Mouse (Mus musculus): ENCODE results near the gene 2810021J22Rik. TPM values are rescaled to one million over a fixed set of nuclear protein-coding genes. Genes with fewer than 3 reads are reported as not detected.

Gene 2810021J22Rik
- polyA plus RNA-seq, 1 experiment from 2014 or later: 11.4 TPM

DNA sequence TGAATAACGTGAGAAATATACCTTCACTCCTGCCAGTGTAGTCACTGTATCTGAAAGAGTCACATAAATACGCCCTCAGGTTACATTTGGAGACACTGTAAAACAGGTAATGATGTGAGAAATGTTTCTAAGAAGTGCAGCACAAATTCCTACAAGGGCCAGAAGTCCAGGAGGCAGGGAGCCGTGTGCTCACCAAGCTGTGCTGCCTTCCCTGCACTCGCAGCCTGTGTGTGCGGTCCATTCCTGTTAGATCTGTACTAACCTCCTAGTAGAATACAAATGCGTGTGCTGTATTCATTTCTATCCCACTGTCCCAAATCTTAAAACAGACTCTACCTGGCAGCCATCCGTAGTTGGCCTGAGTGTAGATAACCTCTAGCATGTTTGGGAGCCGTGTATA is 6.3 kb upstream of the 2810021J22Rik start:
- Histone ChIP-seq H3K27me3 (ENCODE audit: control insufficient read depth, insufficient read depth, low read length) (no peaks in the 10 kb centered on the region), H3K9me3 (ENCODE audit: control insufficient read depth, low read length) (peaks cover 3% of the 10 kb centered on the region; the same call in 1 of the 2 replicates), H3K27ac (ENCODE audit: low read depth, low read length) (no peak overlapping the region), H3K4me1 (replicated peaks; ENCODE audit: control insufficient read depth, insufficient read depth, low read length) (no peaks in the 10 kb centered on the region), H3K4me2 (replicated peaks; ENCODE audit: low read depth, low read length) (no peak overlapping the region), H3K9ac (ENCODE audit: low read depth, low read length) (no peak overlapping the region), H3K4me3 (ENCODE audit: low read depth, low read length) (no peak overlapping the region), H3K36me3 (ENCODE audit: control insufficient read depth, insufficient read depth, low read length) (peaks cover 25% of the 10 kb centered on the region)
- ATAC-seq (ENCODE audit: low FRiP score): no peak
- no peak for DNase-seq (ENCODE audit: low spot score)
- WGBS: 94% methylated on average over 8 of the region's 8 CpGs

DNA sequence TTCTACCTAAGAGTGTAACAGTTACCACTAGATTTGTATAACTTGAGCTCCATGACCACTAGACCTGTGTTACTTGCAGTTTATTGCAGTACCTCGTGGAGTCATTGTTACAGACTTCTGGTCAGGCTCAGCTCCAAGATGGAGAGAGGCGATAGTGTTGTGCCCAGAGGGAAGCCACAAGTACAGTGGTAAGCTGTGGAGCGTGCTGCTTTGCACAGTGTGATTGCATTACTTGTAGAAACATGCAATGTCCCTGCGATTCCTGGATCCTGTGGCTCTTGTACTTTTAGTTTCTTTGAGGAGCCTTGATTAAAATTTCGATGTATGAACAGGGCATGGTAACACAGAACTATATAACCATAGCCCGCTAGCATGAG is 926 bp downstream of the 2810021J22Rik start:
- H3K9ac ChIP-seq (ENCODE audit: low read depth, low read length): peak overlapping the region; percentile 85; the same call in 1 of the 2 replicates
- DNase-seq (ENCODE audit: low spot score) (no peak), ATAC-seq (ENCODE audit: low FRiP score) (no peak)
- H3K36me3 ChIP-seq (ENCODE audit: control insufficient read depth, insufficient read depth, low read length): 0 out of 2 replicates have a peak, but pooled peaks cover 2% of the 10 kb centered on the region
- peak overlapping the region; percentile 85 for H3K4me2 ChIP-seq (replicated peaks; ENCODE audit: low read depth, low read length)
- H3K9me3 ChIP-seq (ENCODE audit: control insufficient read depth, low read length): no peaks in the 10 kb centered on the region
- no peaks in the 10 kb centered on the region for H3K4me1 ChIP-seq (replicated peaks; ENCODE audit: control insufficient read depth, insufficient read depth, low read length)
- peak overlapping the region; percentile 82 for H3K4me3 ChIP-seq (ENCODE audit: low read depth, low read length)
- H3K27me3 ChIP-seq (ENCODE audit: control insufficient read depth, insufficient read depth, low read length): no peaks in the 10 kb centered on the region
- WGBS: 86% methylated on average over 6 of the region's 6 CpGs
- H3K27ac ChIP-seq (ENCODE audit: low read depth, low read length): 0 out of 2 replicates have a peak overlapping the region, but pooled peaks have one; percentile 24

DNA sequence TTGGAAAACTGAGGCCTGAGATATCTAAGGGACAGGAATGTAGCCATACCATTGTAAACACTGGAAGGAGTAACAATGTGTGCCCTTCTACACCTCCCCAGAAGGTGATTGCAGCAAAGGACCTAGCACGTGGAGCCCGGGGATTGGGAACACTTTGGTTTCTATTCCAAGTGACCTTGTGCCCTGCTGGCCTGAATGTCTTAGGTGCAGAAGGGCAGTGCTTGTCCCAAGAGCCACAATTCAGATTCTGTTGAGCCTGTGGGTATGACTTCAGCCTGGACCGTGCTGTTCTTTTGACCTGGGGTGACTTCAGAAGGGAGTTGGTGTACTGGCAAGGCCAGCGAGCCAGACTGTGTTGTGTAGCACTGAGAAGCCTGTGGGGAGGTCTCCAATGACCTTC is 3.9 kb downstream of the 2810021J22Rik start:
- DNase-seq (ENCODE audit: low spot score) (no peak), ATAC-seq (ENCODE audit: low FRiP score) (no peak)
- H3K4me1 ChIP-seq (replicated peaks; ENCODE audit: control insufficient read depth, insufficient read depth, low read length): no peaks in the 10 kb centered on the region
- no peak overlapping the region for H3K4me3 ChIP-seq (ENCODE audit: low read depth, low read length)
- H3K27me3 ChIP-seq (ENCODE audit: control insufficient read depth, insufficient read depth, low read length): no peaks in the 10 kb centered on the region
- H3K9me3 ChIP-seq (ENCODE audit: control insufficient read depth, low read length): no peaks in the 10 kb centered on the region
- H3K9ac ChIP-seq (ENCODE audit: low read depth, low read length): no peak overlapping the region
- no peak overlapping the region for H3K27ac ChIP-seq (ENCODE audit: low read depth, low read length)
- WGBS: 88% methylated on average over 4 of the region's 4 CpGs
- 0 out of 2 replicates have a peak, but pooled peaks cover 2% of the 10 kb centered on the region for H3K36me3 ChIP-seq (ENCODE audit: control insufficient read depth, insufficient read depth, low read length)
- H3K4me2 ChIP-seq (replicated peaks; ENCODE audit: low read depth, low read length): no peak overlapping the region

DNA sequence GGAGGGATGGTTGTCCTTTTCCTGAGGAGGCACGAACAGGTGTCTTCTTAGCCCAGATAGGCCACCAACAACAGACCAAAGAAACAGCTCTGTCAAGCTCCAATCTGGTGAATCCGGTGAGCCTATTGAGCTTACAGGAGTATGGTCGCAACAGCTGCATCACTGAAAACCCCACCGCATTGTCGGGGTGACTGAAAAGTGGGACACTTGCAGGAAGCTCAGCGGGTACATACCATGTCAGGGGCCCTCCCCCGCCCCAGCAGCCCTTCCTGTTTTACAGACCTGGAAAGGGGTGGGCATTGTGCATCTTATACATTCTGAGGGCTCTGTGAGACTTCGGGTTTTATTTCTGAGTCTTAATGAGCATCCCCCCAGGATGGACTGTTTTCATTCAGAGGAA is 16.7 kb downstream of the 2810021J22Rik start:
- Histone ChIP-seq H3K9ac (ENCODE audit: low read depth, low read length) (no peak overlapping the region), H3K27me3 (ENCODE audit: control insufficient read depth, insufficient read depth, low read length) (no peaks in the 10 kb centered on the region), H3K27ac (ENCODE audit: low read depth, low read length) (no peak overlapping the region), H3K4me2 (replicated peaks; ENCODE audit: low read depth, low read length) (no peak overlapping the region), H3K4me1 (replicated peaks; ENCODE audit: control insufficient read depth, insufficient read depth, low read length) (no peaks in the 10 kb centered on the region), H3K36me3 (ENCODE audit: control insufficient read depth, insufficient read depth, low read length) (0 out of 2 replicates have a peak, but pooled peaks cover 3% of the 10 kb centered on the region), H3K9me3 (ENCODE audit: control insufficient read depth, low read length) (no peaks in the 10 kb centered on the region), H3K4me3 (ENCODE audit: low read depth, low read length) (no peak overlapping the region)
- no peak for DNase-seq (ENCODE audit: low spot score)
- 88% methylated on average over 8 of the region's 8 CpGs for WGBS
- no peak for ATAC-seq (ENCODE audit: low FRiP score)

DNA sequence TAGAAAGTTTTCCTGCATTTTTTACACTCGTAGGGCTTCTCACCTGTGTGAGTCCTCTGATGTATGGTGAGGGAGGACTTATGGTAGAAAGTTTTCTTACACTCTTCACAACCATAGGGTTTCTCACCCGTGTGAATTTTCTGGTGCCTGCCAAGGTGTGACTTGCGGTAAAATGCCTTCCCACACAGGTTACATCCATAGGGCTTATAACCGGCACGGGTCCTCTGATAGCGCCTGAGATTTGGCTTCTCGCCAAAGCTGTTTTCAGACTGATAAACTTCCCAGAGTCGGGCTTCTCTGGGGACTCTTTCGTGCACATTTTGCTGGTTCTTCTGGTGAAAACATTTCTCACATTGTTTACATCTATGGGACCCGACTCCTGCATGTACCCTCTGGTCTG is 23.5 kb downstream of the 2810021J22Rik start:
- no peak overlapping the region for H3K4me3 ChIP-seq (ENCODE audit: low read depth, low read length)
- H3K9ac ChIP-seq (ENCODE audit: low read depth, low read length): no peak overlapping the region
- WGBS: 97% methylated on average over 10 of the region's 10 CpGs
- no peak overlapping the region for H3K27ac ChIP-seq (ENCODE audit: low read depth, low read length)
- no peak for ATAC-seq (ENCODE audit: low FRiP score)
- H3K4me1 ChIP-seq (replicated peaks; ENCODE audit: control insufficient read depth, insufficient read depth, low read length): no peaks in the 10 kb centered on the region
- DNase-seq (ENCODE audit: low spot score): no peak
- no peak overlapping the region for H3K4me2 ChIP-seq (replicated peaks; ENCODE audit: low read depth, low read length)
- no peaks in the 10 kb centered on the region for H3K9me3 ChIP-seq (ENCODE audit: control insufficient read depth, low read length)
- H3K27me3 ChIP-seq (ENCODE audit: control insufficient read depth, insufficient read depth, low read length): no peaks in the 10 kb centered on the region
- peaks cover 6% of the 10 kb centered on the region; the same call in 1 of the 2 replicates for H3K36me3 ChIP-seq (ENCODE audit: control insufficient read depth, insufficient read depth, low read length)

DNA sequence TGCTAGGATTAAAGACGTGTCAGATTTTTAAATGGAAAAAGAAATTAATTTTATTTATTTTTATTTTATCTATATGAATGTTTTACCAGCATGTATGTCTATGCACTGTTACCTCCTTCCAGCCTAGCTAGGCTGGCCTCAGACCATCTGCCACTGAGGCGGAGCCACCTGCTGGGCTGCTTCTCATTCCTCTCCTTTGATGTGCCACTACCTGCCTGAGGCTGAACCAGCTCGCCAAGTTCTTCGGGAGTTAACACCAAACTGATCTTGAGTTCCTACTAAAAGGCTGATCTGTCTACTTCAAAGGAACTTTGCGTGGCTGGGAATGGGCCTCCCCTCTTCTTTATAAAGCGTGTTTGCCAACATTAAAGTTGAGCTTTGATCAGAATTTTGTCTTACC is 27.4 kb downstream of the 2810021J22Rik start:
- H3K9ac ChIP-seq (ENCODE audit: low read depth, low read length): no peak overlapping the region
- no peaks in the 10 kb centered on the region for H3K27me3 ChIP-seq (ENCODE audit: control insufficient read depth, insufficient read depth, low read length)
- no peak overlapping the region for H3K4me2 ChIP-seq (replicated peaks; ENCODE audit: low read depth, low read length)
- ATAC-seq (ENCODE audit: low FRiP score) (no peak), DNase-seq (ENCODE audit: low spot score) (no peak)
- 75% methylated on average over 6 of the region's 6 CpGs for WGBS
- no peak overlapping the region for H3K4me3 ChIP-seq (ENCODE audit: low read depth, low read length)
- no peaks in the 10 kb centered on the region for H3K9me3 ChIP-seq (ENCODE audit: control insufficient read depth, low read length)
- H3K36me3 ChIP-seq (ENCODE audit: control insufficient read depth, insufficient read depth, low read length): peaks cover 6% of the 10 kb centered on the region; the same call in 1 of the 2 replicates
- H3K4me1 ChIP-seq (replicated peaks; ENCODE audit: control insufficient read depth, insufficient read depth, low read length): no peaks in the 10 kb centered on the region
- no peak overlapping the region for H3K27ac ChIP-seq (ENCODE audit: low read depth, low read length)

DNA sequence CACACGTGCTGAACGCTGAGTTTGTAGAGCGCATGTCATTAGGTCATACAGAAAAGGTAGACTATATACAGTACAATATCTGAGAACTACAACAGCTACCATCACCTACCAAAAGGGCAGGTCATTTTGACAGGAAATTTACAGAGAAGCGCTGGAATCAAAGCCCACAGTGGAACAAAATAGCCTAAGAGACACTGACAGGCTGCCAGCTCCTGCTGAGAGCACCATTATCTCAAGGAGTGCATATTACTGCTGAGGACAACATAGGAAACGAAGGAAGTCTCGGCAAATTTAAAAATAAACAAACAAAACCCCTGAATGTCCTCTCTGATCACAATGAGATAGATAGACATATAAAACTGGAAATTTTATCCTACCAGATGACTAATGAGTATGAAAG is 30.5 kb downstream of the 2810021J22Rik start:
- Histone ChIP-seq H3K4me1 (replicated peaks; ENCODE audit: control insufficient read depth, insufficient read depth, low read length) (no peaks in the 10 kb centered on the region), H3K27me3 (ENCODE audit: control insufficient read depth, insufficient read depth, low read length) (no peaks in the 10 kb centered on the region), H3K9ac (ENCODE audit: low read depth, low read length) (no peak overlapping the region), H3K4me3 (ENCODE audit: low read depth, low read length) (no peak overlapping the region), H3K9me3 (ENCODE audit: control insufficient read depth, low read length) (no peaks in the 10 kb centered on the region), H3K36me3 (ENCODE audit: control insufficient read depth, insufficient read depth, low read length) (peaks cover 4% of the 10 kb centered on the region; the same call in 1 of the 2 replicates), H3K4me2 (replicated peaks; ENCODE audit: low read depth, low read length) (no peak overlapping the region), H3K27ac (ENCODE audit: low read depth, low read length) (no peak overlapping the region)
- DNase-seq (ENCODE audit: low spot score) (no peak), ATAC-seq (ENCODE audit: low FRiP score) (no peak)
- 86% methylated on average over 6 of the region's 6 CpGs for WGBS

DNA sequence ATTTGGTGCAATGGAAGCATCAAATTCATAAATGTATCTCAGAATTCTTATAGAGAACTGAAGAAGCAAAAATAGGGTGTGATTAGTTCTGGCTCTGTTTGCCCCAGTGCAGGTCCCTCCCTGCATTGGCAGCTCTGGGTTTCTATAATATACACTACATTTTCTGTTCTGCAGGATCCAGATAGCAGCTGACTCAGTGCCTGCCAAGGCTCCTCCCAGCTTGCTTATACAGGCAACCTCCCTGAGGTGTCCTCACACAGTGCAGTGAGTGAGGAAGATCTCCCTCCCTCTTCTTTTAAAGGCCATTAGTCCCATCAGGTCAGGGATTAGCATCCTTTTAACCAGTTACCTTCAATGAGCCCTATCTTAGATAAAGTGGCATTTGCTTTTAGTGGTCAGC is 34.1 kb downstream of the 2810021J22Rik start:
- Histone ChIP-seq H3K27ac (ENCODE audit: low read depth, low read length) (no peak overlapping the region), H3K4me2 (replicated peaks; ENCODE audit: low read depth, low read length) (no peak overlapping the region)
- DNase-seq (ENCODE audit: low spot score): no peak

DNA sequence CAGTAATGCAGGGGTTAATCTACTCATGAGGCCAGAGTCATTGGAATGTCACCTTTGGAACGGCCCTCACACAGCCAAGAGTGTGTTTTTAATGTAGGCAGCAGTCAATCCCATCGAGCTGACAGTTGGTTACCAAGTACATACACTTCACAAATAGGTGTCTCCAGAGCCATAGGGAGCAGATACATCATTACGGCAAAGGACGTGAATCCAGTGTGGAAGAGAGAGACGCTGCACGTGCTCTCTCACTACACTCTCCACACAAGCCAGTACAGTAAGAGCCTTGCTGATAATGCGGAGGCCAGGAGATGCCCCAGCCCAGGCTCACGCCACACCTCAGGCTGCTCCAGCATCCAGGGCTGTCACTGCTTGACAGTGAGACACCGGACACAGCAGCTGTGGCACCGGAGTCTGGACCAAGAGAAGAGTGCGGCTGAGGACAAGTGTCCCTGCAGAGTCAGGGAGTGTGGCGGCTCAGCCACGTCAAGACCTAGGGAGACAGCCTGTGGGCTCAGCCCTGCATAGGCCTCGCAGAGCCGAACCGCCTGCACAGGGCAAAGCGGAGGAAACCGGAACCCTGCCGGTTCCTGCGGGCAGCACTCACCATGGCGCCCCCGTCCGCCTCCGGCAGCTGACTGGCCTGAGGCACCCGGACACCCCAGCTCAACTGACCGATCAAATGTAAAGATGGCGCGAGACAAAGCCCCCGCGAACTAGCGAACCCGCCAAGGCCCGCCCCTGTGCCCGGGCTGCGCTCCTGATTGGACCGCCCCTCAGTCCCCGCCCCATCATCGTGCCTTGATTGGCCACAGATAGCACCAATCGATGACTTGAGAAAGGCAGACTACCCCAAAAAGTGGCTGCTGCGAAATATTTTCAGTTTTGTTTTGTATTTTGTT is 36.7 kb downstream of the 2810021J22Rik start, which contains the start of gene Zfp39:
Gene Zfp39 (minus strand): TSS at position 715 of the 899 bp plus-strand sequence.
- ATAC-seq (ENCODE audit: low FRiP score): peak; percentile 99
- peak within 1 kb of the TSS; percentile 56 for H3K27ac ChIP-seq (ENCODE audit: low read depth, low read length)
- no peaks in the 10 kb centered on the region for H3K4me1 ChIP-seq (replicated peaks; ENCODE audit: control insufficient read depth, insufficient read depth, low read length)
- no peaks in the 10 kb centered on the region for H3K27me3 ChIP-seq (ENCODE audit: control insufficient read depth, insufficient read depth, low read length)
- peak within 1 kb of the TSS; percentile 79 for H3K4me3 ChIP-seq (ENCODE audit: low read depth, low read length)
- peaks cover 4% of the 10 kb centered on the region; the same call in 1 of the 2 replicates for H3K36me3 ChIP-seq (ENCODE audit: control insufficient read depth, insufficient read depth, low read length)
- no peaks in the 10 kb centered on the region for H3K9me3 ChIP-seq (ENCODE audit: control insufficient read depth, low read length)
- WGBS: 1% methylated on average over 40 of the region's 40 CpGs
- peak within 1 kb of the TSS; percentile 91 for H3K9ac ChIP-seq (ENCODE audit: low read depth, low read length)
- peak within 1 kb of the TSS; percentile 87 for H3K4me2 ChIP-seq (replicated peaks; ENCODE audit: low read depth, low read length)
- peak; percentile 95 for DNase-seq (ENCODE audit: low spot score)

More for the DNA sequence above, 34.1 kb downstream of the 2810021J22Rik start:
- no peaks in the 10 kb centered on the region for H3K9me3 ChIP-seq (ENCODE audit: control insufficient read depth, low read length)
- H3K36me3 ChIP-seq (ENCODE audit: control insufficient read depth, insufficient read depth, low read length): peaks cover 4% of the 10 kb centered on the region; the same call in 1 of the 2 replicates
- no peak for ATAC-seq (ENCODE audit: low FRiP score)
- no peaks in the 10 kb centered on the region for H3K4me1 ChIP-seq (replicated peaks; ENCODE audit: control insufficient read depth, insufficient read depth, low read length)
- no peaks in the 10 kb centered on the region for H3K27me3 ChIP-seq (ENCODE audit: control insufficient read depth, insufficient read depth, low read length)
- H3K4me3 ChIP-seq (ENCODE audit: low read depth, low read length): no peak overlapping the region
- no peak overlapping the region for H3K9ac ChIP-seq (ENCODE audit: low read depth, low read length)

Data from hindbrain, embryonic 11.5 days (tissue).